Mouse (Mus musculus) limb, embryonic 12.5 days (tissue): Measurements from ENCODE around the gene Theg. TPM values are rescaled to one million over a fixed set of nuclear protein-coding genes. Genes with fewer than 3 reads are reported as not detected.

ENCODE experiments used
- ATAC-seq: fragments of 200-750 bp; cut with Nextera tagmentation; 2 replicates; pipeline ENCODE4 v1.8.0; 2017; ENCODE audit warnings: low read depth, moderate TSS enrichment; ENCODE audit not compliant: insufficient number of reproducible peaks, insufficient read depth, low FRiP score, low TSS enrichment
- H3K27ac ChIP-seq: fragments of 300-500 bp; sonication (generic); 2 replicates; pipeline ENCODE4 v1.5.1; 2016; ENCODE audit warnings: mild to moderate bottlenecking, moderate library complexity
- H3K27me3 ChIP-seq: fragments of 300-500 bp; sonication (generic); 2 replicates; pipeline ENCODE4 v1.6.1; 2016; ENCODE audit warnings: mild to moderate bottlenecking, moderate library complexity
- H3K36me3 ChIP-seq: fragments of 300-500 bp; sonication (generic); 2 replicates; pipeline ENCODE4 v1.6.1; 2016; ENCODE audit warnings: mild to moderate bottlenecking, moderate library complexity
- H3K4me1 ChIP-seq: fragments of 300-500 bp; sonication (generic); replicated peaks from 2 replicates; pipeline ENCODE4 v1.6.1; 2016
- H3K4me2 ChIP-seq: fragments of 300-500 bp; sonication (generic); 2 replicates; pipeline ENCODE4 v1.6.1; 2016; ENCODE audit warnings: mild to moderate bottlenecking, moderate library complexity
- H3K4me3 ChIP-seq: fragments of 300-500 bp; sonication (generic); replicated peaks from 2 replicates; pipeline ENCODE4 v1.5.1; 2016; ENCODE audit warnings: mild to moderate bottlenecking
- H3K9ac ChIP-seq: fragments of 300-500 bp; sonication (generic); replicated peaks from 2 replicates; pipeline ENCODE4 v1.6.1; 2016; ENCODE audit warnings: mild to moderate bottlenecking, moderate library complexity
- H3K9me3 ChIP-seq: fragments of 300-500 bp; sonication (generic); 2 replicates; pipeline ENCODE4 v1.6.1; 2016; ENCODE audit warnings: mild to moderate bottlenecking, moderate library complexity
- WGBS: fragments of 180-500 bp; shearing (Covaris S2); methylation state at CpG from one replicate; pipeline ENCODE4 v1.1.7; 2016; 5-methylcytosine and 5-hydroxymethylcytosine counted together
- polyA plus RNA-seq: library from polyadenylated mRNA; unstranded; fragments of >200 nt; fragmentation: Nextera tagmentation; extraction: Ambion mirVana; gene quantifications from 2 replicates; pipeline ENCODE4 v1.2.1, GENCODE M21; 2016

The Theg gene
- polyA plus RNA-seq, 1 experiment from 2014 or later = not detected

DNA sequence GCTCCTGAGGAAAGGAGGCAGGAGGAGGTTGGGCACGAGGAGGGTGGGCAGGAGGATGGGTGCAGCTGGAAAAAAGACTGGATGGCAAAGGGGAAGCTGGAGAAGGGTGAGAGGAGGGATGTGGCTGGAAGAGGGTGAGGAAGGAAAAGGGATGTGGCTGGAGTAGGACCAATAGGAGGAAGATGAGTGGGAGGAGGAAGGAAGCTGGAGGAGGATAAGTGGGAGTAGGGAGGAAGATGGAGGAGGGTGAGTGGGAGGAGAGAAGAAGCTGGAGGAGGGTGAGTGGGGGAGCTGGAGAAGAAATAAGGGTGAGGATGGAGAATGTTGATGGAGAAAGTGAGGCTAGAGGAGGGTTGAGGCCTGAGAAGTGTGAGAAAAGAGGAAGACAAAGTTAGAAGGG is 51.7 kb downstream of the Theg start:
- Histone ChIP-seq H3K4me1 (peaks cover 5% of the 10 kb centered on the region; the same call in 1 of the 2 replicates), H3K27me3 (peaks cover 9% of the 10 kb centered on the region; the same call in 1 of the 2 replicates), H3K4me2 (no peak overlapping the region), H3K4me3 (no peak overlapping the region), H3K9ac (no peak overlapping the region), H3K36me3 (peaks cover 31% of the 10 kb centered on the region), H3K9me3 (no peaks in the 10 kb centered on the region), H3K27ac (no peak overlapping the region)
- ATAC-seq = no peak
- WGBS = 68% methylated on average over 1 of the region's 1 CpGs

DNA sequence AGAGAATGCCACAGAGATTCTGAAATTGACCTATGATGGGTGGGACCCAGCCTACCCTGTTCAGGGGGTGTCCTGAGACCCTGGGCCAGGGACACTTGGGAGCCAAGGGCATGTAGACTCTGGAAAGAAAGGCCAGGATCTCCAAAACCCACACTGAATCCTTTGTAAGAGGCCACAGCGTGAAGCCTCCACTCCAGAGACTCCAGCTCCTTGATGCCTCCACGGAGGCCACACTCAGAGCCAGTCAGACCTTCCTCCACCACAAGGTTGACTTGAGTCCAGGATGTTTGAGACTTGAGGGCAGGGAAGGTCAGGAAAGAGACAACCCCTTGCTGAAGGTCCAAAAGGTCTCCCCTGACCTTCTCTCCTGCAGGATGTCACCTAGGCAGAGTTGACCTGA is 52.7 kb downstream of the Theg start:
- H3K9ac ChIP-seq = no peak overlapping the region
- H3K4me1 ChIP-seq = peaks cover 5% of the 10 kb centered on the region; the same call in 1 of the 2 replicates
- WGBS = 89% methylated on average over 2 of the region's 2 CpGs
- no peak overlapping the region for H3K27ac ChIP-seq
- no peak overlapping the region for H3K4me2 ChIP-seq
- H3K36me3 ChIP-seq = peaks cover 28% of the 10 kb centered on the region
- H3K4me3 ChIP-seq = no peak overlapping the region
- no peak for ATAC-seq
- no peaks in the 10 kb centered on the region for H3K9me3 ChIP-seq
- H3K27me3 ChIP-seq = peaks cover 9% of the 10 kb centered on the region; the same call in 1 of the 2 replicates

- H3K27me3 ChIP-seq = peaks cover 9% of the 10 kb centered on the region; the same call in 1 of the 2 replicates
- H3K36me3 ChIP-seq = peaks cover 20% of the 10 kb centered on the region
- H3K9ac ChIP-seq = peak within 1 kb of the TSS; percentile 70
- peak within 1 kb of the TSS; percentile 66 for H3K4me3 ChIP-seq
- peaks cover 5% of the 10 kb centered on the region; the same call in 1 of the 2 replicates for H3K4me1 ChIP-seq
- ATAC-seq = peak; percentile 63
- no peaks in the 10 kb centered on the region for H3K9me3 ChIP-seq
- 1% methylated on average over 52 of the region's 52 CpGs for WGBS
- no peak within 1 kb of the TSS for H3K27ac ChIP-seq
- H3K4me2 ChIP-seq = peak within 1 kb of the TSS; percentile 88
These were observed 53.8 kb downstream of the Theg start, which contains the start of gene Plpp2 for GRCm38 (mm10) chr10:79533126-79533911. Plpp2 (minus strand) TSS chr10:79533796.

- Histone ChIP-seq H3K9me3 (no peaks in the 10 kb centered on the region), H3K27me3 (peaks cover 9% of the 10 kb centered on the region; the same call in 1 of the 2 replicates), H3K36me3 (peaks cover 13% of the 10 kb centered on the region; the same call in 1 of the 2 replicates), H3K4me1 (peaks cover 5% of the 10 kb centered on the region; the same call in 1 of the 2 replicates), H3K4me2 (peak overlapping the region; percentile 88), H3K9ac (peak overlapping the region; percentile 70; the same call in 1 of the 2 replicates), H3K27ac (no peak overlapping the region), H3K4me3 (peak overlapping the region; percentile 66)
- WGBS = 28% methylated on average over 3 of the region's 3 CpGs
- ATAC-seq = no peak
These were observed 54.5 kb downstream of the Theg start for GRCm38 (mm10) chr10:79532678-79533077.

- peaks cover 15% of the 10 kb centered on the region for H3K36me3 ChIP-seq
- no peak overlapping the region for H3K4me3 ChIP-seq
- peaks cover 5% of the 10 kb centered on the region; the same call in 1 of the 2 replicates for H3K4me1 ChIP-seq
- H3K27ac ChIP-seq = no peak overlapping the region
- H3K27me3 ChIP-seq = peaks cover 9% of the 10 kb centered on the region; the same call in 1 of the 2 replicates
- no peak overlapping the region for H3K9ac ChIP-seq
- no peak overlapping the region for H3K4me2 ChIP-seq
- ATAC-seq = no peak
- no peaks in the 10 kb centered on the region for H3K9me3 ChIP-seq
- WGBS = 86% methylated on average over 3 of the region's 3 CpGs
These were observed 55.5 kb downstream of the Theg start for GRCm38 (mm10) chr10:79531593-79531992.

DNA sequence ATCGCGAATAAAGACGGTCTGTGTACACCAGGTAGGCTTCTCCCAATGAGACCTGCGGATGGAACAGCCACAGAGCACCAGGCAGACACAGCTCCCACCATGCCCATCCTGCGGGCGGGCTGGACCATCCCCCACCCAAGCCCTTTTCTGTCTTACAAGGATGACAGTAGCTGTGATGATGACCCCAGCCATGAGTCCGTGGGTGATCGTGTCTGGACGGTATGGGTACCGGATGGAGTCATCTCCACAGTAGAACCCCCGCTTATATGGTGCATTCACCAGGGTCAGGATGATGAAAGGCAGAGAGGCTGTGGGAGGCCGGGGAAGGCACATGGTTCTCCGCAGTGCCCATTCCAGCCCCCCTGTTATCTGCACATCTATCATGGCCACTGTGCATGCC is 56.4 kb downstream of the Theg start:
- Histone ChIP-seq H3K36me3 (peaks cover 24% of the 10 kb centered on the region), H3K27ac (no peak overlapping the region), H3K4me3 (no peak overlapping the region), H3K27me3 (peaks cover 9% of the 10 kb centered on the region; the same call in 1 of the 2 replicates), H3K4me2 (no peak overlapping the region), H3K4me1 (peaks cover 5% of the 10 kb centered on the region; the same call in 1 of the 2 replicates), H3K9me3 (no peaks in the 10 kb centered on the region), H3K9ac (no peak overlapping the region)
- 95% methylated on average over 13 of the region's 13 CpGs for WGBS
- ATAC-seq = no peak

- Histone ChIP-seq H3K27me3 (peaks cover 9% of the 10 kb centered on the region; the same call in 1 of the 2 replicates), H3K36me3 (peaks cover 29% of the 10 kb centered on the region), H3K9ac (no peak overlapping the region), H3K9me3 (no peaks in the 10 kb centered on the region), H3K4me1 (peaks cover 5% of the 10 kb centered on the region; the same call in 1 of the 2 replicates), H3K4me2 (no peak overlapping the region), H3K4me3 (no peak overlapping the region), H3K27ac (no peak overlapping the region)
- no peak for ATAC-seq
- 75% methylated on average over 8 of the region's 8 CpGs for WGBS
These were observed 56.9 kb downstream of the Theg start for GRCm38 (mm10) chr10:79530241-79530640.

GRCm38 (mm10) chr10:79528081-79528480 is 59.0 kb downstream of the Theg start:
- no peaks in the 10 kb centered on the region for H3K9me3 ChIP-seq
- H3K4me3 ChIP-seq = no peak overlapping the region
- no peak for ATAC-seq
- peaks cover 29% of the 10 kb centered on the region for H3K36me3 ChIP-seq
- WGBS = 64% methylated on average over 3 of the region's 3 CpGs
- H3K27me3 ChIP-seq = no peaks in the 10 kb centered on the region
- H3K27ac ChIP-seq = no peak overlapping the region
- peaks cover 5% of the 10 kb centered on the region; the same call in 1 of the 2 replicates for H3K4me1 ChIP-seq
- no peak overlapping the region for H3K4me2 ChIP-seq
- no peak overlapping the region for H3K9ac ChIP-seq

DNA sequence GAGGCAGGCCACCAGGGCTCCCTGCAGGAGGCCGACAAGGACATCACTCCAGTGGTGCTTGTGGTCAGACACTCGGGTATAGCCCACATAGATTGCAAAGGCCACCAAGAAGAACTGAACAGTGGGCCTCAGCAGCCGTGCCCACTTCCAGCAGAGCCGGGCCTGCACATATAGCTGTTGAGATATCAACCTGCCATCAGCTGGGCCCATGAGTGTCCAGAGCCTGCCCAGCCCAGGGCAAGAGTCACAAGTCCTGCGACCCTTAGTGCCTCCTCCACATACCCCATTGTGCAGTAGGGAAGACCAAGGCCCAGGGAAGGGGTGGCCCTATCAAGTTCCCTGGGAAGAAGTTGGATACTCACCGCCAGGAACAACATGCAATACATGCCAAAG is 59.7 kb downstream of the Theg start:
- ATAC-seq = no peak
- no peak overlapping the region for H3K9ac ChIP-seq
- H3K9me3 ChIP-seq = no peaks in the 10 kb centered on the region
- H3K27me3 ChIP-seq = no peaks in the 10 kb centered on the region
- no peak overlapping the region for H3K4me2 ChIP-seq
- no peak overlapping the region for H3K4me3 ChIP-seq
- WGBS = 92% methylated on average over 6 of the region's 6 CpGs
- peaks cover 29% of the 10 kb centered on the region for H3K36me3 ChIP-seq
- H3K4me1 ChIP-seq = 0 out of 2 replicates have a peak, but pooled peaks cover under 1% of the 10 kb centered on the region
- no peak overlapping the region for H3K27ac ChIP-seq

DNA sequence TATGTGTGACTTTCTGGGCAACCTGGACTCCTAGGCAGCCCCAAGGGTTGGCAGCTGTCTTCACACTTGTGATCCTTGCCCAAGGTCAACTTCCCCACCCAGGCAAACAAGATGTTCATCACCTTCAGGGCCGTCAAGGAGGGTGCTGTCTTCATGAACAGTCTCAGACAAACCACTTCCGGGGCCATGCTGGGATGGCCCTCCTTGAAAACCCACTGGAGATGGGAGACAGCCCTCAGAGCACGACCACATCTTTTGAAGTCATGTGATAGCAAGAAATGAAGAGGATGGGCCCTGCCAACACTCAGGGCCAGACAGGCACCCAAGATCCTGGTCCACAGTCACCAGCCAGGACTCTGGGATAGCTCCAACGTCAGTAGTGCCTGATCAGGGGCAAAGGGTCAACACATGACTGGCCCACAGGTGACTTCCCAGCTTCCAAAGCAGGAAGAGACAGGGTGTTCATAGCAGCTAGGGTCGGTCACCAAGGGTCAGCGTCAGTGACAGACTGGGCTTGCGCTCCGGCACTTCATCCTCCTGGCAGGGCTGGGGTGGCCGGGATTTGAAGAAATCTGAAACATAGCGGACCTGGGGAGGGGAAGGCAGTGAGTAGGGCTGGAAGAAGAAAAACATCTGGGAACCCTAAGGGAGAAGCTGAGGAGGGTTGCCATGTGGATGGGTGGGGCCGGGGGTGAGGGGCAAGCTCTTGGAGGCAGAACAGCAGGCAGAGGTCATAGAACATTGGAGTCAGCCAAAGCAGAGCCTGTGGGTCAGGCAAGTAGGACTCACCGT is 60.3 kb downstream of the Theg start:
- H3K9me3 ChIP-seq = no peaks in the 10 kb centered on the region
- peaks cover 29% of the 10 kb centered on the region for H3K36me3 ChIP-seq
- H3K4me1 ChIP-seq = no peaks in the 10 kb centered on the region
- H3K4me3 ChIP-seq = no peak overlapping the region
- no peak overlapping the region for H3K27ac ChIP-seq
- H3K27me3 ChIP-seq = no peaks in the 10 kb centered on the region
- no peak overlapping the region for H3K4me2 ChIP-seq
- no peak overlapping the region for H3K9ac ChIP-seq
- no peak for ATAC-seq
- 82% methylated on average over 12 of the region's 12 CpGs for WGBS
